In the genomic region with DNA sequence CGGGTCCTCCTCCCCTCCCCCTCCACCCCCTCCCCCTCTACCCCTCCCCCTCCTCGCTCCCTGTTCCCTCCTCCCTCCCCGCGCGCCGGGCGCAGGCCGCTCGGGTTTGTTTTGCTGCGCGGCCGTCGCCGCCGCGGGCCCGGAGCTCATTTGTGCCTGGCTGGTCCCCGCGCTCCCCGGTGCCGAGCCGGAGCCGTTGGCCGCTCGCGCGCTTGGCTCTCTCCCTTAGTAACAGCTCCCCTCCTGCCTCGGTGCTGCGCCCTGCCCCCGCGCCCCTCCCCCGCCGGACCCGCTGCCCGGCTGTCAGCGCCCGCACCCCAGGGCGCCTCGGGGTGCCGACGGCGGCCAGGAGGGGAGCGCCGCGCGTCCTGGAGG, we compare ENCODE assay signal across 8 mouse cellular contexts. TPM values are rescaled to one million over a fixed set of nuclear protein-coding genes. Genes with fewer than 3 reads are reported as not detected.
A peak's percentile ranks its signal among the peaks of the same experiment; 100 is the strongest.
DNase-seq lines count a peak whose midpoint lies in the region; ATAC-seq and TF ChIP-seq lines count a peak whose summit lies in the region.

Tbl1xr1 (plus strand) TSS at position 92 of the 375 bp plus-strand sequence.

- no peak for DNase-seq in CH12.LX (ENCODE audit: extremely low read depth)
- DNase-seq in heart, postnatal 14 days = peak; percentile 95 to 97
- DNase-seq in layer of hippocampus, adult 11-12 months (ENCODE audit: low spot score) = peak; percentile 94
- peak; percentile 92 for DNase-seq in lung, adult 2 months
- DNase-seq in thymus, adult 2 months = peak; percentile 95

- H3K27ac ChIP-seq in CH12.LX (ENCODE audit: insufficient read depth, low read depth) = peak within 1 kb of the TSS; percentile 86
- peak within 1 kb of the TSS; percentile 99 for H3K27ac ChIP-seq in forebrain, embryonic 15.5 days (replicated peaks)
- H3K27ac ChIP-seq in olfactory bulb, adult 2 months (ENCODE audit: insufficient read depth, low read depth, low read length) = peak within 1 kb of the TSS; percentile 87
- H3K27ac ChIP-seq in thymus, adult 2 months (ENCODE audit: control insufficient read depth, insufficient read depth, low read length) = peak within 1 kb of the TSS; percentile 88

- no peak; the same call in 1 of the 2 replicates for TF ChIP-seq POLR2A in CH12.LX (IDR thresholded peaks at IDR 0.05; ENCODE audit: low read depth, low read length)
- no peak for TF ChIP-seq POLR2A in lung, adult 2 months (IDR thresholded peaks at IDR 0.05; ENCODE audit: borderline replicate concordance, extremely low read depth, low read depth, low read length)
- no peak; the same call in 1 of the 2 replicates for TF ChIP-seq POLR2A in olfactory bulb, adult 2 months (IDR thresholded peaks at IDR 0.05; ENCODE audit: insufficient read depth, low read depth, low read length)
- peak; percentile 44; the same call in 1 of the 2 replicates for TF ChIP-seq POLR2A in thymus, adult 2 months (IDR thresholded peaks at IDR 0.05; ENCODE audit: control insufficient read depth, extremely low read depth, insufficient read depth, low read length, poor library complexity)

- H3K36me3 ChIP-seq in CH12.LX (replicated peaks in 1 of 2; ENCODE audit: control insufficient read depth in 1 of 2, insufficient read depth in 1 of 2, low read length in 1 of 2) = peaks cover 5 to 19% of the 10 kb centered on the region in 2 experiments
- no peaks in the 10 kb centered on the region for H3K36me3 ChIP-seq in forebrain, embryonic 15.5 days
- H3K36me3 ChIP-seq in thymus, adult 2 months (ENCODE audit: control insufficient read depth, insufficient read depth, low read length) = no peaks in the 10 kb centered on the region

- no peaks in the 10 kb centered on the region for H3K27me3 ChIP-seq in CH12.LX (replicated peaks)
- no peaks in the 10 kb centered on the region for H3K27me3 ChIP-seq in forebrain, embryonic 15.5 days
- no peaks in the 10 kb centered on the region for H3K27me3 ChIP-seq in thymus, adult 2 months (ENCODE audit: control insufficient read depth, insufficient read depth, low read length)

- peak within 1 kb of the TSS; percentile 79 to 99 (median 88) for H3K4me3 ChIP-seq in CH12.LX (replicated peaks in 1 of 3; ENCODE audit: low read depth in 2 of 3, low read length in 2 of 3, poor library complexity in 1 of 3)
- H3K4me3 ChIP-seq in forebrain, embryonic 15.5 days = peak within 1 kb of the TSS; percentile 92
- H3K4me3 ChIP-seq in lung, adult 2 months (replicated peaks; ENCODE audit: extremely low read depth, low read depth, low read length) = peak within 1 kb of the TSS; percentile 90
- H3K4me3 ChIP-seq in olfactory bulb, adult 2 months (ENCODE audit: insufficient read depth, low read depth, low read length) = peak within 1 kb of the TSS; percentile 98
- peak within 1 kb of the TSS; percentile 79 for H3K4me3 ChIP-seq in thymus, adult 2 months (ENCODE audit: control insufficient read depth, insufficient read depth, low read length)

- peak; percentile 3 for TF ChIP-seq RAD21 in CH12.LX (IDR thresholded peaks at IDR 0.05; ENCODE audit: low read depth, low read length)

- no peak for TF ChIP-seq EP300 in CH12.LX (IDR thresholded peaks at IDR 0.05; ENCODE audit: low read length)

- peaks cover 13 to 43% of the 10 kb centered on the region in 2 experiments for H3K4me1 ChIP-seq in CH12.LX (ENCODE audit: control insufficient read depth in 1 of 2, insufficient read depth in 2 of 2)
- H3K4me1 ChIP-seq in forebrain, embryonic 15.5 days = peaks cover 36% of the 10 kb centered on the region
- H3K4me1 ChIP-seq in lung, adult 2 months (ENCODE audit: control insufficient read depth, insufficient read depth, low read length) = peaks cover 11% of the 10 kb centered on the region
- H3K4me1 ChIP-seq in olfactory bulb, adult 2 months (ENCODE audit: control insufficient read depth, insufficient read depth, low read length) = peaks cover 12% of the 10 kb centered on the region
- H3K4me1 ChIP-seq in thymus, adult 2 months (replicated peaks; ENCODE audit: control insufficient read depth, insufficient read depth, low read length) = peaks cover 31% of the 10 kb centered on the region

- ATAC-seq in cerebellum, adult (ENCODE audit: insufficient number of reproducible peaks, low FRiP score, low TSS enrichment) = peak; percentile 73
- peak; percentile 92 for ATAC-seq in forebrain, embryonic 15.5 days (replicated peaks)

- H3K4me2 ChIP-seq in CH12.LX (ENCODE audit: insufficient read depth, low read depth, poor library complexity, severe bottlenecking) = peak within 1 kb of the TSS; percentile 91
- peak within 1 kb of the TSS; percentile 61 for H3K4me2 ChIP-seq in forebrain, embryonic 15.5 days (replicated peaks)

- TF ChIP-seq CTCF in CH12.LX (conservative IDR thresholded peaks at IDR 0.05 in 1 of 2, IDR thresholded peaks at IDR 0.05 in 1 of 2; ENCODE audit: low read depth in 2 of 2, low read length in 2 of 2) = no peak
- no peak for TF ChIP-seq CTCF in lung, adult 2 months (IDR thresholded peaks at IDR 0.05; ENCODE audit: insufficient read depth, low read length)
- TF ChIP-seq CTCF in olfactory bulb, adult 2 months (IDR thresholded peaks at IDR 0.05; ENCODE audit: insufficient read depth, low read depth, low read length) = no peak
- no peak for TF ChIP-seq CTCF in thymus, adult 2 months (IDR thresholded peaks at IDR 0.05; ENCODE audit: borderline replicate concordance, control insufficient read depth, extremely low read depth, insufficient read depth, low read length, poor library complexity)

- peak within 1 kb of the TSS; percentile 98 for H3K9ac ChIP-seq in CH12.LX (ENCODE audit: insufficient read depth, low read depth)
- H3K9ac ChIP-seq in forebrain, embryonic 15.5 days (replicated peaks) = peak within 1 kb of the TSS; percentile 93

- H3K79me2 ChIP-seq in CH12.LX (replicated peaks; ENCODE audit: control insufficient read depth, extremely low read depth, insufficient read depth, poor library complexity, severe bottlenecking) = peaks cover 45% of the 10 kb centered on the region

- under 1% methylated on average over 29 of the region's 46 CpGs for WGBS in forebrain, embryonic 15.5 days
- under 1% methylated on average over 21 of the region's 46 CpGs for WGBS in lung, adult 2 months
- WGBS in olfactory bulb, adult 2 months = 1% methylated on average over 20 of the region's 46 CpGs
- WGBS in thymus, adult 2 months = 2% methylated on average over 36 of the region's 46 CpGs

- dilution Hi-C loops in CH12.LX (cut with MboI; ENCODE audit: extremely low pct_ligation_motif_present, extremely low pct_unique_long_range_greater_than_20kb, low sequenced_read_pairs) = no loop called here

- intact Hi-C loops in heart, postnatal 14 days (cut with DNase I) = loop anchor here (1.0 to 10.0 kb wide), 9 partner anchors 66 to 1422 kb away; no protein-coding TSS in a partner anchor

- in situ Hi-C loops in CH12.LX (cut with MboI; ENCODE audit: low pct_ligation_motif_present, low pct_unique_long_range_greater_than_20kb, low sequenced_read_pairs) = no loop called here

- H3K9me3 ChIP-seq in CH12.LX (replicated peaks; ENCODE audit: low read length) = no peaks in the 10 kb centered on the region
- H3K9me3 ChIP-seq in forebrain, embryonic 15.5 days = no peaks in the 10 kb centered on the region

TF ChIP-seq in CH12.LX, 34 proteins besides CTCF, POLR2A, EP300 and RAD21:
- TF ChIP-seq MAZ (IDR thresholded peaks at IDR 0.05; ENCODE audit: low read depth, low read length) (no peak), SMC3 (IDR thresholded peaks at IDR 0.05; ENCODE audit: low read depth, low read length) (peak; percentile 26), UBTF (IDR thresholded peaks at IDR 0.05; ENCODE audit: low read depth, low read length) (peak; percentile 51; the same call in 1 of the 2 replicates)

RNA-seq across cellular contexts. Expression of gene Tbl1xr1, which starts in this region (rescaled TPM):
- total RNA-seq in CH12.LX (2012; rRNA removed) = 37.9 and 39.9 TPM in 2 replicates
- 30.0 and 33.7 TPM in 2 replicates for total RNA-seq in CH12.LX (2014; rRNA removed)
- 31.1 and 38.3 TPM in 2 replicates for polyA plus RNA-seq in CH12.LX (2012; ENCODE audit: insufficient read length, low read depth)
- polyA plus RNA-seq in forebrain, embryonic 15.5 days (2015; fragmentation: Nextera tagmentation; extraction: Ambion mirVana) = 20.9 and 23.4 TPM in 2 replicates
- total RNA-seq in heart, postnatal 14 days (2021) = 10 to 100 TPM; 66.3 to 70.0 TPM
- polyA plus RNA-seq in lung, adult 2 months (2012; rRNA removed) = 30.4 and 37.3 TPM in 2 replicates
- polyA plus RNA-seq in olfactory bulb, adult 2 months (2012; ENCODE audit: insufficient read depth, insufficient read length, low replicate concordance, missing spikeins) = not detected in 2 replicates
- polyA plus RNA-seq in thymus, adult 2 months (2012; rRNA removed) = 53.2 and 67.3 TPM in 2 replicates

Comparison
In these comparisons a context has a peak if more than half of its experiments do, and no peak if none do; other contexts are left out.
1. RNA of gene Tbl1xr1 (polyA plus RNA-seq): 53.2 to 67.3 TPM in thymus, adult 2 months, 31.1 to 38.3 TPM in CH12.LX, 30.4 to 37.3 TPM in lung, adult 2 months and 20.9 to 23.4 TPM in forebrain, embryonic 15.5 days; not detected in olfactory bulb, adult 2 months; every median in the first group is over 10 times any median in the second.
2. Peak in every context shown above with its lines, with median percentiles within 50 percentile points of each other: H3K27ac ChIP-seq and H3K4me3 ChIP-seq.